Mouse (Mus musculus): ENCODE results near the gene Itk. TPM values are rescaled to one million over a fixed set of nuclear protein-coding genes. Genes with fewer than 3 reads are reported as not detected.

The Itk gene
- polyA plus RNA-seq, 1 experiment: 125 TPM

DNA sequence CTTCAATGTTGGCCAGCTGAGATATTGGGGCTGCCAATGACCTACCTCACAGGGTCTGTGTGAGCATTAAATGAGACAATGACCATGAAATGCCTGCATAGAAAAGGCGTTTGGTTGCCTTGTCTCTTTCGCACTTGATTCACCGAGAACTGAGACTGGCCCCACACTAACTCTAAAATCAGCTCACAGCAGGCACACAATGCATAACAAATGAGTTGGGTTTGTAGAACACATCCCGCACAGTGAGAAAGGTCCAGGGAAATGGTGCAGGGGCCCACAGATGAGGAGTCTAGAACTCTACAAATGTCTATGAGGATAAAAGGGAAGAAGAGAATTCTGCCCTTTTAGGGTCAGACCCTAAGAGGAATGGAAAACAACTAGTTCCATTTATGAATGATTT lies 100.3 kb downstream of the Itk start:
- Histone ChIP-seq H3K27ac (ENCODE audit: control insufficient read depth, insufficient read depth, low read length) (no peak overlapping the region), H3K4me3 (ENCODE audit: control insufficient read depth, insufficient read depth, low read length) (no peak overlapping the region), H3K4me1 (replicated peaks; ENCODE audit: control insufficient read depth, insufficient read depth, low read length) (peaks cover 2% of the 10 kb centered on the region; the same call in 1 of the 2 replicates), H3K27me3 (ENCODE audit: control insufficient read depth, insufficient read depth, low read length) (no peaks in the 10 kb centered on the region), H3K36me3 (ENCODE audit: control insufficient read depth, insufficient read depth, low read length) (peaks cover 68% of the 10 kb centered on the region)
- TF ChIP-seq POLR2A (IDR thresholded peaks at IDR 0.05; ENCODE audit: control insufficient read depth, extremely low read depth, insufficient read depth, low read length, poor library complexity) (no peak), CTCF (IDR thresholded peaks at IDR 0.05; ENCODE audit: borderline replicate concordance, control insufficient read depth, extremely low read depth, insufficient read depth, low read length, poor library complexity) (no peak)
- WGBS: 98% methylated on average over 4 of the region's 4 CpGs
- DNase-seq: no peak

DNA sequence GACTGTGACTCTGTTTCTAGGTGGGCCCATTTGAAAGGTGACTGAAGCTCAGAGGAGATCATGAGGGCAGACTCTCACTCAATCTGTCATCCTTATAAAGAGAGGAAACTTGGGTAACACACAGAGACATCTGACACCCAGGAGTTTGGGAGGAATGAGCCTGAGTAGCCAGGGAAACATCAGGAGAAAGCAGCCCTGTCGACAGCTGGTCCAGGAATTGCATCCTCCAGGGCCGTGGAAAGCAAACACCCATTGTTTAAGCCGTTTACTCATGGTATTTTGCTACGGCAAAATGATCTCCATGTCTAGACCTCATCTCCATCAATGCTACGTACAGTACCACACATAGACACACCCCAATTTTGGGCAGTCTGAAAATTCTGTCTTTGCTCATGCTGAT lies 101.2 kb downstream of the Itk start:
- H3K4me1 ChIP-seq (replicated peaks; ENCODE audit: control insufficient read depth, insufficient read depth, low read length): no peaks in the 10 kb centered on the region
- peaks cover 77% of the 10 kb centered on the region for H3K36me3 ChIP-seq (ENCODE audit: control insufficient read depth, insufficient read depth, low read length)
- no peak overlapping the region for H3K4me3 ChIP-seq (ENCODE audit: control insufficient read depth, insufficient read depth, low read length)
- no peak for DNase-seq
- H3K27ac ChIP-seq (ENCODE audit: control insufficient read depth, insufficient read depth, low read length): no peak overlapping the region
- WGBS: 94% methylated on average over 5 of the region's 5 CpGs
- TF ChIP-seq POLR2A (IDR thresholded peaks at IDR 0.05; ENCODE audit: control insufficient read depth, extremely low read depth, insufficient read depth, low read length, poor library complexity) (no peak), CTCF (IDR thresholded peaks at IDR 0.05; ENCODE audit: borderline replicate concordance, control insufficient read depth, extremely low read depth, insufficient read depth, low read length, poor library complexity) (no peak)
- no peaks in the 10 kb centered on the region; the same call in 1 of the 2 replicates for H3K27me3 ChIP-seq (ENCODE audit: control insufficient read depth, insufficient read depth, low read length)

DNA sequence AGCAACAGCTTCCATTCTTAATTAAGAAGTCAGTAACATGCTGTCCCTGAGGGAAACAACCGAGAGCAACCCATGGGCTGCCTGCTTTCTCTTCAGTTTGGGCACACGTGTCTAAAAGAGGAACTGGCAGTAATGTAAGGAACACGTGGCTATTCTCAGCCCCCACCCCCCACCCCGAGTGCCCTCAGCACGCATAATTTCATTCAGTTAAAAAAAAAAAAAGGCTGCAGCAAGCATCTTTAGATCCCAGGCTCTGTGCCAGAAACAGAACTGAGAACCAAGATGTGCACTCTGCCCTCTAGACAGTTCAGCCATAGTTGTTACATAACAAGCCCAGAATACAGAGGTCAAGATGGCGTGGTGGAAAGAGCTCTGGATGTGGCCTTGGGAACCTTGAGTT lies 102.5 kb downstream of the Itk start:
- no peaks in the 10 kb centered on the region; the same call in 1 of the 2 replicates for H3K27me3 ChIP-seq (ENCODE audit: control insufficient read depth, insufficient read depth, low read length)
- no peaks in the 10 kb centered on the region for H3K4me1 ChIP-seq (replicated peaks; ENCODE audit: control insufficient read depth, insufficient read depth, low read length)
- WGBS: 29% methylated on average over 6 of the region's 6 CpGs
- no peak for DNase-seq
- H3K4me3 ChIP-seq (ENCODE audit: control insufficient read depth, insufficient read depth, low read length): no peak overlapping the region
- H3K36me3 ChIP-seq (ENCODE audit: control insufficient read depth, insufficient read depth, low read length): peaks cover 90% of the 10 kb centered on the region
- TF ChIP-seq CTCF (IDR thresholded peaks at IDR 0.05; ENCODE audit: borderline replicate concordance, control insufficient read depth, extremely low read depth, insufficient read depth, low read length, poor library complexity) (no peak), POLR2A (IDR thresholded peaks at IDR 0.05; ENCODE audit: control insufficient read depth, extremely low read depth, insufficient read depth, low read length, poor library complexity) (no peak)
- no peak overlapping the region for H3K27ac ChIP-seq (ENCODE audit: control insufficient read depth, insufficient read depth, low read length)

DNA sequence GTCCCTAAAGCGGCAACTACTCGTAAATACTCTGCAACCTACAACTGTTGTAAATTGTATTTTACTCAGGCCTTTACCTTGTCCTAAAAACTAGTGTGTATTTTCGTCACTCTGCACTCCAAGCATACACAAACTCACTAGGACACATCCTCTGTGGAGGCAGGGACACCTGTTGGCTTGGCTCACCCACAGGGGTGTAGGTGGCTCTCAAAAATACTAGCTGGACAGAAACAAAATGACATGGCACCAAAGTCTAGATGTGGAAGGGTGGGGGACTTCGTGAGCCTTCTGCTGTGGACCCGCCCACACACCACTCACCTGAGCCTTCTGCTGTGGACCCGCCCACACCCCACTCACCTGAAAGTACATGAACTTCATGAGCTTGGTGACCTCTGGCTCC lies 105.5 kb downstream of the Itk start:
- Histone ChIP-seq H3K4me1 (replicated peaks; ENCODE audit: control insufficient read depth, insufficient read depth, low read length) (no peaks in the 10 kb centered on the region), H3K27me3 (ENCODE audit: control insufficient read depth, insufficient read depth, low read length) (no peaks in the 10 kb centered on the region; the same call in 1 of the 2 replicates), H3K27ac (ENCODE audit: control insufficient read depth, insufficient read depth, low read length) (no peak overlapping the region), H3K4me3 (ENCODE audit: control insufficient read depth, insufficient read depth, low read length) (no peak overlapping the region), H3K36me3 (ENCODE audit: control insufficient read depth, insufficient read depth, low read length) (peaks cover 89% of the 10 kb centered on the region)
- TF ChIP-seq POLR2A (IDR thresholded peaks at IDR 0.05; ENCODE audit: control insufficient read depth, extremely low read depth, insufficient read depth, low read length, poor library complexity) (no peak), CTCF (IDR thresholded peaks at IDR 0.05; ENCODE audit: borderline replicate concordance, control insufficient read depth, extremely low read depth, insufficient read depth, low read length, poor library complexity) (no peak)
- over 99% methylated on average over 6 of the region's 6 CpGs for WGBS
- no peak for DNase-seq

DNA sequence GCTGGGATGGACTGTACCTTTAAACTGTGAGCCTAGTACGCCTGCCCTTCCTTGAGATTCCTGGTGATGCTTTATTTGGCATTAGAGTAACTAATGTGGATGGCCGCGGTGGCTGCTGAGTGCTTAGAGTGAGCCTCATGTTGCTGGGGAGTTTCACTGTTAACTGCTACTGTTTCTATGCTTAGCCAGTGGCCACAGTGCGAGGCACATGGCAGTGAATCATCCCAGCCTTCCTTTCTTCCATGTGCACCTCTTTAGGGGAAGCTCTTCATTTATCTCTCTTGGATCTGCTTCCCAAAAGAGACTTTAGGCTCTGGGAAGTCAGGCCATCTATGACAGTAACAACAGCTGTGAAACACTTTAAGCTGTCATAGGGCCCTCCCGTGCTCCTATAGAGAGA lies 106.7 kb downstream of the Itk start:
- Histone ChIP-seq H3K36me3 (ENCODE audit: control insufficient read depth, insufficient read depth, low read length) (peaks cover 89% of the 10 kb centered on the region), H3K4me3 (ENCODE audit: control insufficient read depth, insufficient read depth, low read length) (no peak overlapping the region), H3K4me1 (replicated peaks; ENCODE audit: control insufficient read depth, insufficient read depth, low read length) (no peaks in the 10 kb centered on the region), H3K27ac (ENCODE audit: control insufficient read depth, insufficient read depth, low read length) (no peak overlapping the region), H3K27me3 (ENCODE audit: control insufficient read depth, insufficient read depth, low read length) (no peaks in the 10 kb centered on the region; the same call in 1 of the 2 replicates)
- WGBS: 95% methylated on average over 5 of the region's 5 CpGs
- TF ChIP-seq CTCF (IDR thresholded peaks at IDR 0.05; ENCODE audit: borderline replicate concordance, control insufficient read depth, extremely low read depth, insufficient read depth, low read length, poor library complexity) (no peak), POLR2A (IDR thresholded peaks at IDR 0.05; ENCODE audit: control insufficient read depth, extremely low read depth, insufficient read depth, low read length, poor library complexity) (no peak)
- no peak for DNase-seq

DNA sequence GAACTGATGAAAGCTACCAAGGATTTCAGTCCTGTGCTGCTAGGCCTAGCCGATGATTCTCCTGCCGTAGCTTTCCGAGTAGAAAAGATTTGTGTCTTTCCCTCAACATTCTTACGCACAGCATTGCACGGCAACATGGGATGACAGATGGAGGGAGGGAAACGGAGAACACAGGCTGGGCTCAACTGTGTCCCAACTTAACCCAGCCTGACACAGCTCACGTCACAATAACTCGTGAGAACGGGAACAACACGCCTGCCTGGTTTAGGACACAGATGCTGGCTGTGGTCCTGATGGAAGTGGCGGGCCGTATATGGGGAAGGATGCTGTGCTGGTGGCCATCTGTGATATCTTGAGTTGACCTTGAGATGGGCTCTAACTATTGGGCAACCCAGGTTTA lies 110.6 kb downstream of the Itk start:
- Histone ChIP-seq H3K4me1 (replicated peaks; ENCODE audit: control insufficient read depth, insufficient read depth, low read length) (peaks cover 4% of the 10 kb centered on the region; the same call in 1 of the 2 replicates), H3K27me3 (ENCODE audit: control insufficient read depth, insufficient read depth, low read length) (no peaks in the 10 kb centered on the region; the same call in 1 of the 2 replicates), H3K27ac (ENCODE audit: control insufficient read depth, insufficient read depth, low read length) (no peak overlapping the region), H3K4me3 (ENCODE audit: control insufficient read depth, insufficient read depth, low read length) (no peak overlapping the region), H3K36me3 (ENCODE audit: control insufficient read depth, insufficient read depth, low read length) (peaks cover 79% of the 10 kb centered on the region)
- WGBS: 96% methylated on average over 12 of the region's 12 CpGs
- TF ChIP-seq POLR2A (IDR thresholded peaks at IDR 0.05; ENCODE audit: control insufficient read depth, extremely low read depth, insufficient read depth, low read length, poor library complexity) (no peak), CTCF (IDR thresholded peaks at IDR 0.05; ENCODE audit: borderline replicate concordance, control insufficient read depth, extremely low read depth, insufficient read depth, low read length, poor library complexity) (no peak)
- no peak for DNase-seq

DNA sequence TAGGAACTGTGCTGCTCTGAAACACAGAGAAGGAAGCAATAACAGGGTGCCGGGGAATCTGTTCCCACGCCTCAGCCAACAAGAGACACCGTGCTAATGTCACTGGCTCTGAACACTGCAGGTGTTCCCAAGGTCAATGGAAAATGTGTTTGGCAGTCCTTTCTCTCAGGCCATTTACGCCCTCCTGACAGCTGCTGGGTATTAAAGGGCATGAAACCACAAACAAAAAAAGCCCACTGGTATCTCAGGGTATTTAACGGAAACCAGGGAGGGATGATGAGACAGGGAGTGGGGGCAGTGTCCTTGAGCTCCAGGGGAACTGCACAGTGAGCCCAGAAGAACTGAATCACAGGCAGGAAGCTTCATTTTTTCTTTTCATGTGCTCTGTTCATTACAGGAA lies 111.2 kb downstream of the Itk start:
- no peaks in the 10 kb centered on the region; the same call in 1 of the 2 replicates for H3K27me3 ChIP-seq (ENCODE audit: control insufficient read depth, insufficient read depth, low read length)
- DNase-seq: no peak

More for the DNA sequence above, 111.2 kb downstream of the Itk start:
- Histone ChIP-seq H3K4me1 (replicated peaks; ENCODE audit: control insufficient read depth, insufficient read depth, low read length) (peaks cover 4% of the 10 kb centered on the region; the same call in 1 of the 2 replicates), H3K36me3 (ENCODE audit: control insufficient read depth, insufficient read depth, low read length) (peaks cover 79% of the 10 kb centered on the region), H3K4me3 (ENCODE audit: control insufficient read depth, insufficient read depth, low read length) (no peak overlapping the region), H3K27ac (ENCODE audit: control insufficient read depth, insufficient read depth, low read length) (no peak overlapping the region)
- WGBS: 95% methylated on average over 5 of the region's 5 CpGs
- TF ChIP-seq CTCF (IDR thresholded peaks at IDR 0.05; ENCODE audit: borderline replicate concordance, control insufficient read depth, extremely low read depth, insufficient read depth, low read length, poor library complexity): no peak
- no peak for TF ChIP-seq POLR2A (IDR thresholded peaks at IDR 0.05; ENCODE audit: control insufficient read depth, extremely low read depth, insufficient read depth, low read length, poor library complexity)

Measured in thymus, adult 2 months (tissue).